Mouse (Mus musculus) ES-E14 (cell line): ENCODE data around the gene Cib1. TPM values are rescaled to one million over a fixed set of nuclear protein-coding genes. Genes with fewer than 3 reads are reported as not detected.

Source experiments
- DNase-seq: peaks from one replicate; pipeline ENCODE4 v3.0.0-alpha.2; 2013; ENCODE audit warnings: low read depth, low spot score
- H3K27ac ChIP-seq: 2 replicates; pipeline ENCODE4 v1.5.1; 2012; ENCODE audit warnings: low read depth, mild to moderate bottlenecking, low read length, moderate library complexity, mixed read lengths; ENCODE audit not compliant: poor library complexity, insufficient read depth, severe bottlenecking
- H3K36me3 ChIP-seq: 2 replicates; pipeline ENCODE4 v1.6.1; 2012; ENCODE audit warnings: mild to moderate bottlenecking, low read length, moderate library complexity, mixed read lengths; ENCODE audit not compliant: control insufficient read depth, poor library complexity, insufficient read depth, severe bottlenecking
- H3K4me1 ChIP-seq, 2 experiments: fragments of 150-350 bp in 1 of 2; sonication (generic) in 1 of 2; 2 replicates each; pipeline ENCODE4 v1.6.1; 2012; ENCODE audit warnings: low read length in 2 of 2, mild to moderate bottlenecking in 1 of 2, mixed read lengths in 1 of 2; ENCODE audit not compliant: control insufficient read depth in 2 of 2, insufficient read depth in 2 of 2, poor library complexity in 1 of 2
- H3K4me3 ChIP-seq, 2 experiments: fragments of 150-350 bp in 1 of 2; sonication (generic) in 1 of 2; 2 replicates each; pipeline ENCODE4 v1.5.1; 2012; ENCODE audit warnings: low read length in 2 of 2, low read depth in 1 of 2, mild to moderate bottlenecking in 1 of 2, mixed read lengths in 1 of 2; ENCODE audit not compliant: insufficient read depth in 1 of 2, poor library complexity in 1 of 2, severe bottlenecking in 1 of 2
- H3K9ac ChIP-seq: 2 replicates; pipeline ENCODE4 v1.6.1; 2012; ENCODE audit warnings: low read depth, mild to moderate bottlenecking, low read length, mixed read lengths; ENCODE audit not compliant: poor library complexity, insufficient read depth, severe bottlenecking
- H3K9me3 ChIP-seq: fragments of 150-350 bp; sonication (generic); 2 replicates; pipeline ENCODE4 v1.6.1; 2012; ENCODE audit warnings: low read depth, mild to moderate bottlenecking, low read length; ENCODE audit not compliant: control insufficient read depth, insufficient read depth
- CHD2 ChIP-seq: IDR thresholded peaks from 2 replicates; pipeline ENCODE4 v1.6.1; 2014; ENCODE audit warnings: mild to moderate bottlenecking, low read depth, low read length, inconsistent platforms
- HCFC1 ChIP-seq: IDR thresholded peaks from 2 replicates; pipeline ENCODE4 v1.6.1; 2012; ENCODE audit warnings: low read length, inconsistent platforms, borderline replicate concordance; ENCODE audit not compliant: insufficient read depth
- MAFK ChIP-seq: IDR thresholded peaks from 2 replicates; pipeline ENCODE4 v1.6.1; 2014; ENCODE audit warnings: mild to moderate bottlenecking, low read depth, low read length, inconsistent platforms; ENCODE audit not compliant: insufficient read depth
- ZC3H11A ChIP-seq: IDR thresholded peaks from 2 replicates; pipeline ENCODE4 v1.6.1; 2012; ENCODE audit warnings: low read depth, mild to moderate bottlenecking, inconsistent platforms, low read length, borderline replicate concordance
- ZNF384 ChIP-seq: IDR thresholded peaks from 2 replicates; pipeline ENCODE4 v1.6.1; 2012; ENCODE audit warnings: low read depth, low read length, inconsistent platforms
- in situ Hi-C, 2 experiments: fragments of 600-800 bp; cut with MboI; formaldehyde crosslinking; loops; one replicate each; pipeline ENCODE4 v1.15.1; 2025; ENCODE audit warnings: low sequenced_read_pairs in 2 of 2, inconsistent platforms in 1 of 2; ENCODE audit not compliant: unreplicated experiment in 2 of 2
- total RNA-seq: library from RNA; depleted of rRNA; stranded (reverse); fragments of 300-350 nt; gene quantifications from 2 replicates; pipeline ENCODE4 v1.2.3, GENCODE M21; 2012

Cib1 gene
- total RNA-seq, 1 experiment: 59.7 TPM

DNA sequence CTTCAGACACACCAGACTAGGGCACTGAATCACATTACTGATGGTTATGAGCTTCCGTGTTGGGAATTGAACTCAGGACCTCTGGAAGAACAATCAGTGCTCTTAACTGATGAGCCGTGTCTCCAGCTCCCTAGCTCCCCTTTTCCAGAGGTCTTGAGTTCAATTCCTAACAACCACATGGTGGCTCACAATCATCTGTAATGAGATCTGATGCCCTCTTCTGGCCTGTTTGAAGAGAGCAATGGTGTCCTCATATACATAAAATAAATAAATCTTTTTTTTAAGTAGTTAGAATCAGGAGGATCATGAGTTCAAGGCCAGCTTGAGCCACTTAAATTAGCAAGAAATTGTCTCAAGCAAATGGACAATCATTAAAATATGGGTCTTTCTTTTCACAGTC, 23.4 kb upstream of the Cib1 start:
- Histone ChIP-seq H3K27ac (no peak overlapping the region), H3K4me3 (no peak overlapping the region), H3K9me3 (no peaks in the 10 kb centered on the region), H3K4me1 (peaks cover 2 to 3% of the 10 kb centered on the region in 2 experiments; a peak in 1 of 4 replicates), H3K36me3 (no peaks in the 10 kb centered on the region), H3K9ac (no peak overlapping the region)
- TF ChIP-seq MAFK (no peak), ZC3H11A (no peak), HCFC1 (no peak), ZNF384 (no peak), CHD2 (no peak)
- in situ Hi-C loops: no loop called here
- no peak for DNase-seq

DNA sequence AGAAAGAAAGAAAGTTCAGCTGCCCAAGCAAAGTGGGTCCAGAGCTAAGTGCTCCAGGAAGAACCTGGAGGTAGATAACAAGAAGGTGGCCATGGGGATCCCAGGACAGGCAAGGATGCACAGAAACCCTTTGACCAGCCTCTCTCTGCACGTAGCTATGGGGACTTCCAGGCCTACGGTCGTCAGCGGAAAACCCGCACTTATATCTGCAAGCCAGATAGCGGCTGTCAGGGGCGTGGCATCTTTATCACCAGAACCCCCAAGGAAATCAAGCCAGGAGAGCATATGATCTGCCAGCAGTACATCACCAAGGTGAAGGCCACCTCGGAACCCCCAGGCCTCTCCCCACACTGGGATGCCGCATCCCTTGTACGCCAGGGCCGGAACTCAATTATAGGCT, 20.3 kb upstream of the Cib1 start:
- in situ Hi-C loops: no loop called here
- no peak overlapping the region for H3K9ac ChIP-seq

DNA sequence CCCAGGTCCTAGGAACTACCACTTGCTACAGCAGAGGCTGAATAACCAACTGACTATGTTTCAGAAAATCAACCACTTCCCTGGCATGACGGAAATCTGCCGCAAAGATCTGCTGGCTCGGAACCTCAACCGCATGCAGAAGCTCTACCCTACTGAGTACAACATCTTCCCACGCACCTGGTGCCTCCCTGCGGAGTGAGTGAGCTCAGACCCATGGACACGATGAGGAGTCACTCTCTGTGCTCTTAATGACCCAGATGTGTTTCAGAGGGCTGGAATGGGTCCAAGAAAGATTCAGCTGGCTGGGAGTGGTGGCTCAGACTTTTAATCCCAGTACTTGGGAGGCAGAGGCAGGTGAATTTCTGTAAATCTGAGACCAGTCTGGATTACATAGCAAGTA, 19.8 kb upstream of the Cib1 start:
- H3K9ac ChIP-seq: no peak overlapping the region
- TF ChIP-seq ZNF384 (no peak), MAFK (no peak), CHD2 (no peak), ZC3H11A (no peak), HCFC1 (no peak)
- H3K36me3 ChIP-seq: no peaks in the 10 kb centered on the region
- DNase-seq: no peak
- peaks cover 2 to 12% of the 10 kb centered on the region in 2 experiments; a peak in 2 of 4 replicates for H3K4me1 ChIP-seq
- no peaks in the 10 kb centered on the region for H3K9me3 ChIP-seq
- no peak overlapping the region for H3K27ac ChIP-seq
- H3K4me3 ChIP-seq: no peak overlapping the region
- in situ Hi-C loops: no loop called here

More for the DNA sequence above, 20.3 kb upstream of the Cib1 start:
- Histone ChIP-seq H3K9me3 (no peaks in the 10 kb centered on the region), H3K27ac (no peak overlapping the region), H3K36me3 (no peaks in the 10 kb centered on the region), H3K4me3 (no peak overlapping the region), H3K4me1 (peaks cover 2 to 12% of the 10 kb centered on the region in 2 experiments; a peak in 2 of 4 replicates)
- TF ChIP-seq HCFC1 (no peak), ZNF384 (no peak), CHD2 (no peak), MAFK (no peak), ZC3H11A (no peak)
- no peak for DNase-seq

- Histone ChIP-seq H3K27ac (no peak overlapping the region), H3K9ac (no peak overlapping the region), H3K4me3 (peak overlapping the region in 1 of 2 experiments; percentile 91; a peak in 2 of 4 replicates), H3K36me3 (no peaks in the 10 kb centered on the region), H3K4me1 (peaks cover 4 to 12% of the 10 kb centered on the region in 2 experiments; a peak in 3 of 4 replicates), H3K9me3 (no peaks in the 10 kb centered on the region)
- TF ChIP-seq ZNF384 (no peak), ZC3H11A (no peak), CHD2 (no peak), HCFC1 (no peak), MAFK (no peak)
- in situ Hi-C loops: no loop called here
- no peak for DNase-seq
Observed at GRCm38 (mm10) chr7:80246859-80247258, 14.2 kb upstream of the Cib1 start.
